Mouse (Mus musculus): ENCODE data around the gene Tfap2a. TPM values are rescaled to one million over a fixed set of nuclear protein-coding genes. Genes with fewer than 3 reads are reported as not detected.
A peak's percentile ranks its signal among the peaks of the same experiment; 100 is the strongest.

Tfap2a gene
- polyA plus RNA-seq, 1 experiment, result not detected

- Histone ChIP-seq H3K4me1 (ENCODE audit: control insufficient read depth) (no peaks in the 10 kb centered on the region), H3K4me3 (replicated peaks) (no peak overlapping the region), H3K36me3 (ENCODE audit: control insufficient read depth) (no peaks in the 10 kb centered on the region), H3K27me3 (ENCODE audit: control insufficient read depth) (peaks cover 100% of the 10 kb centered on the region), H3K9me3 (ENCODE audit: control insufficient read depth, low read length) (no peaks in the 10 kb centered on the region; the same call in 1 of the 2 replicates)
- TF ChIP-seq TAL1 (IDR thresholded peaks at IDR 0.05; ENCODE audit: low read length), result no peak
- no peak for TF ChIP-seq GATA1 (IDR thresholded peaks at IDR 0.05; ENCODE audit: low read length)
Observed at GRCm38 (mm10) chr13:40736107-40736780, 1.9 kb downstream of the Tfap2a start.

DNA sequence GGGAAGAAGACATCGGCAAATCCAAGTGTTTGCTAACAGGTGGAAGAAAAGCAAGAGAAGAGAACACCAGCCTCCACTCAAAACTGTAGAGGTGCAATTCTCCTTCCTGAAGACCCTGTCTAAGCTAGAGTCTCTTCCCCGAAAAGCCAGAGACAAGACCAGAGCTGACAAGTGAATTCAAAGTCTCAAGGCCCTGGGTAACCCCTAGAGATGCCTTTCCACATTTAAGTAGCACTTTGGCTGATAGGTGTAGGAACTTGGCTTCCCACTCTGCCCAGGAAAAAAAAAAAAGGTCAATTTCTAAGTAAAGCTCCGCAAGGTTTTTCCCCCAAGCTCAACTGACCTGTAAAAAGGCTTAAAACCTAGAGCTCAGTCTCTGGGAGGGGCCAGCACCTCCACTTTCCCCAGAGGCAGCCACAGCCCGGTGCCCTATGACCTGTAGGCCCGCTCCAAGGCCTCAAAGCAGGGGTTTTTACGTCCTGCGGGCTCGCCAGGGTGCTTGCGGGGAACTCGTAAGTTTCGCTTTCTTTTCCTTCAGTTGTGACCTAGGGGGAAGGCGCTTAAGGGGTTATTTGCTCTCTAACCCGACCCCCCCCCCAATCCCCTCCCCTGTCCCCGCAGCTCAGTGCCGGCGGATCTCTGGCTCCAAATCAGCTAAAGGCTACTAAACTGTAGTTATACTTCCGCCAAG lies 2.6 kb downstream of the Tfap2a start:
- Histone ChIP-seq H3K4me3 (replicated peaks) (no peak overlapping the region), H3K4me1 (ENCODE audit: control insufficient read depth) (no peaks in the 10 kb centered on the region), H3K36me3 (ENCODE audit: control insufficient read depth) (no peaks in the 10 kb centered on the region), H3K9me3 (ENCODE audit: control insufficient read depth, low read length) (no peaks in the 10 kb centered on the region; the same call in 1 of the 2 replicates), H3K27me3 (ENCODE audit: control insufficient read depth) (peaks cover 100% of the 10 kb centered on the region)
- no peak for TF ChIP-seq TAL1 (IDR thresholded peaks at IDR 0.05; ENCODE audit: low read length)
- TF ChIP-seq GATA1 (IDR thresholded peaks at IDR 0.05; ENCODE audit: low read length), result no peak

GRCm38 (mm10) chr13:40734316-40734965 lies 3.7 kb downstream of the Tfap2a start:
- TF ChIP-seq TAL1 (IDR thresholded peaks at IDR 0.05; ENCODE audit: low read length) (no peak), GATA1 (IDR thresholded peaks at IDR 0.05; ENCODE audit: low read length) (no peak)
- H3K4me1 ChIP-seq (ENCODE audit: control insufficient read depth), result no peaks in the 10 kb centered on the region
- no peaks in the 10 kb centered on the region; the same call in 1 of the 2 replicates for H3K9me3 ChIP-seq (ENCODE audit: control insufficient read depth, low read length)
- no peak overlapping the region for H3K4me3 ChIP-seq (replicated peaks)
- H3K36me3 ChIP-seq (ENCODE audit: control insufficient read depth), result no peaks in the 10 kb centered on the region
- peaks cover 100% of the 10 kb centered on the region for H3K27me3 ChIP-seq (ENCODE audit: control insufficient read depth)

DNA sequence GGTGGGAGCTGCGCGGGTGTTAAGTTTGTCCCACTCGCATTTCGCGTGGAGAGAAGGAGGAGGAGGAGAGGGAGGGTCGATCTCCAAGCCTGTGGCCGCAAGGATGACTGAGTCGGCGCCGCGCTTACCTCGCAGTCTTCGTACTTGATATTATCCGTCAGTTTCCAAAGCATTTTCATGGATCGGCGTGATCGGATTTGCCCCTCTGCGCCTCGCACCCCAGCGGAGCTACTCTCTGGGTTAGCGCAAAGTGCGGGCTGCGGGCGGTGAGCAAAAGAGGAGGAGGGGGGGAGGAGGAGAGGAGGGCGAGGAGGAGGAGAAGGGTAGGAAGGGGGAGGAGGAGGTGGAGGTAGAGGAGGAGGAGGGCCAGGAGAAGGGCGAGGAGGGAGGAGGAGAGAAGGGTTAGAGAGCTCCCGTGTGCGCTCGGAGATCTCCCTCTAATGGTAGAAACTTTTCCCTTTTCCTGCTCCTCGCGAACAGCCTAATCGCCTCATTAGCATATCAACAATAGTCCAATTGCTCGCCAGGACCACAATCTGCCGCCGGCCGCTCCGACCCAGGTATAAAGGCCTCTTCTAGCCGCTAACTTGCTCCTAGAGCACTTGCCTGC lies 4.5 kb downstream of the Tfap2a start:
- TF ChIP-seq GATA1 (IDR thresholded peaks at IDR 0.05; ENCODE audit: low read length) (no peak), TAL1 (IDR thresholded peaks at IDR 0.05; ENCODE audit: low read length) (no peak)
- H3K9me3 ChIP-seq (ENCODE audit: control insufficient read depth, low read length), result no peaks in the 10 kb centered on the region; the same call in 1 of the 2 replicates
- H3K4me3 ChIP-seq (replicated peaks), result no peak overlapping the region
- peaks cover 100% of the 10 kb centered on the region for H3K27me3 ChIP-seq (ENCODE audit: control insufficient read depth)
- H3K4me1 ChIP-seq (ENCODE audit: control insufficient read depth), result no peaks in the 10 kb centered on the region
- H3K36me3 ChIP-seq (ENCODE audit: control insufficient read depth), result no peaks in the 10 kb centered on the region

DNA sequence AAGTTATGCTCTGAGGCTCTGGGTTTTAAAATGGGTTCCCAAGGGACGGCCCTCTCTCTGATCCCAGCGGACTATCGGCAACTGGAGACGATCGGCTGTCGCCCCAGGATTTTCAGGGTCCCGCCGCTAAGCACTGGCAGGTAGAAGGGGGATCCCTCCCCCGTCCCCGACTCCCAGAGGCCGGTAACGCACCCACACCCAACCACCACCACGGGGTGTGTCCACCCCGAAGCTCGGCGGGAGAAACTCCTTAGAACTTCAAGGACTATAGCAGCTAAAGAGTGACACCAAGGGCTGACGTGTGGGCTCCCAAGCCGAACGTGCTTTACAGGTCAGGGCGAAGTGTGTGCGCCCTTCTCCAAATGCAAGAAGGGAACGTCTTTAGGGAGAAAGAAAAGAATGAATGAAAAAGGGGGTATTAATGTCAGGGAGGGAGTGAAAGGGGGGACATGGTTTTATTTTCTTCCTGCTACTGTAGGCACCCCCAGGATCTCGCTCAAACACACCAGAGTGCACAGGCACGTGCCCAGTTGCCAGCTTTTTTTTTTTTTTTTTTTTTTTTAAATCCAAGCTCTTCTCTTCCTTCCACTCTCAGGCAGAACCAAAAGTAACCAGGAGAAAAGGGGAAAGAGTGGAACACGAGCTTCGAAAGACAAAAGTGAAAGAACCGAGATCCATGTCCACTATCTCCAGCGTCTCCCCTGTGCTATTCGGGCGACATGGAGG lies 5.2 kb downstream of the Tfap2a start:
- Histone ChIP-seq H3K4me1 (ENCODE audit: control insufficient read depth) (no peaks in the 10 kb centered on the region), H3K4me3 (replicated peaks) (no peak overlapping the region), H3K36me3 (ENCODE audit: control insufficient read depth) (no peaks in the 10 kb centered on the region), H3K27me3 (ENCODE audit: control insufficient read depth) (peaks cover 100% of the 10 kb centered on the region), H3K9me3 (ENCODE audit: control insufficient read depth, low read length) (peaks cover 2% of the 10 kb centered on the region; the same call in 1 of the 2 replicates)
- TF ChIP-seq TAL1 (IDR thresholded peaks at IDR 0.05; ENCODE audit: low read length) (no peak), GATA1 (IDR thresholded peaks at IDR 0.05; ENCODE audit: low read length) (no peak)

- Histone ChIP-seq H3K4me1 (ENCODE audit: control insufficient read depth) (no peaks in the 10 kb centered on the region), H3K9me3 (ENCODE audit: control insufficient read depth, low read length) (peaks cover 2% of the 10 kb centered on the region; the same call in 1 of the 2 replicates), H3K27me3 (ENCODE audit: control insufficient read depth) (peaks cover 99% of the 10 kb centered on the region), H3K4me3 (replicated peaks) (no peak overlapping the region), H3K36me3 (ENCODE audit: control insufficient read depth) (no peaks in the 10 kb centered on the region)
- TF ChIP-seq GATA1 (IDR thresholded peaks at IDR 0.05; ENCODE audit: low read length), result no peak
- no peak for TF ChIP-seq TAL1 (IDR thresholded peaks at IDR 0.05; ENCODE audit: low read length)
Observed at GRCm38 (mm10) chr13:40732085-40732484, 6.1 kb downstream of the Tfap2a start.

- no peak overlapping the region for H3K4me3 ChIP-seq (replicated peaks)
- H3K4me1 ChIP-seq (ENCODE audit: control insufficient read depth), result no peaks in the 10 kb centered on the region
- TF ChIP-seq TAL1 (IDR thresholded peaks at IDR 0.05; ENCODE audit: low read length), result no peak
- TF ChIP-seq GATA1 (IDR thresholded peaks at IDR 0.05; ENCODE audit: low read length), result no peak
- peaks cover 2% of the 10 kb centered on the region; the same call in 1 of the 2 replicates for H3K9me3 ChIP-seq (ENCODE audit: control insufficient read depth, low read length)
- H3K27me3 ChIP-seq (ENCODE audit: control insufficient read depth), result peaks cover 99% of the 10 kb centered on the region
- H3K36me3 ChIP-seq (ENCODE audit: control insufficient read depth), result no peaks in the 10 kb centered on the region
Observed at GRCm38 (mm10) chr13:40731179-40731841, 6.9 kb downstream of the Tfap2a start.

DNA sequence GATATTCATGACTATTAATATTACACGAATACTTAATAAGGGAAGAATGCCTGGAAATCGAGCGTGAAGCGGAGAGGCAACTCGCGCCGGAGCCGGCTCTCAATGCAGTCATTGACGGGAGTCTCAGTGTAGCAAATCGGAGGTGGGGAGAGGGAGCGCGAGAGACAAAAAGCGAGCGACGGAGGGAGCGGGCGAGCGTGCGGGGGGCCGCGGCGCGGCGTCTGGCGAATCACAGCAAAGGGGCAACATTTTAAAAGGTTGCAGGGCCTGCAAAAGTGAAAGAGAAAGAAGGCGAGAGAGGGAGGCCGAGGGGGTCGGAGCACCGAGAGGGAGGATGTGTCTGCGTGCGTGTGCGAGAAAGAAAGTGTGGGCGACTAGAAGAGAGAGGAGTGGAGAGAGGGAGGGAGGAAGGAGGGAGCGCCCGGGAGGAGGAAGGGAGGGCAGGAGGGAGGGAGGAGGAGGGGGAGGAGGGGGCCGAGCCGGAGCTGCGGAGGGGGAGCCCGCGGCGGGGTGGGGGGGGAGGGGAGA lies 7.5 kb downstream of the Tfap2a start:
- Histone ChIP-seq H3K9me3 (ENCODE audit: control insufficient read depth, low read length) (peaks cover 2% of the 10 kb centered on the region; the same call in 1 of the 2 replicates), H3K27me3 (ENCODE audit: control insufficient read depth) (peaks cover 99% of the 10 kb centered on the region), H3K36me3 (ENCODE audit: control insufficient read depth) (no peaks in the 10 kb centered on the region), H3K4me3 (replicated peaks) (peak overlapping the region; percentile 30), H3K4me1 (ENCODE audit: control insufficient read depth) (no peaks in the 10 kb centered on the region)
- TF ChIP-seq GATA1 (IDR thresholded peaks at IDR 0.05; ENCODE audit: low read length) (no peak), TAL1 (IDR thresholded peaks at IDR 0.05; ENCODE audit: low read length) (no peak)
